Mouse (Mus musculus) kidney, postnatal 0 days (tissue): ENCODE measurements around the gene C2cd3. TPM values are rescaled to one million over a fixed set of nuclear protein-coding genes. Genes with fewer than 3 reads are reported as not detected.

ENCODE experiments used
- ATAC-seq: fragments of 200-750 bp; cut with Nextera tagmentation; replicated peaks from 2 replicates; pipeline ENCODE4 v1.8.0; 2017; ENCODE audit warnings: low read depth, moderate number of reproducible peaks, moderate TSS enrichment, moderate library complexity; ENCODE audit not compliant: low FRiP score
- DNase-seq: peaks from one replicate; pipeline ENCODE4 v3.0.0-alpha.2; 2016; ENCODE audit warnings: low spot score
- H3K27ac ChIP-seq: fragments of 300-500 bp; sonication (generic); 2 replicates; pipeline ENCODE4 v1.5.1; 2014; ENCODE audit warnings: mild to moderate bottlenecking
- H3K27me3 ChIP-seq: fragments of 300-500 bp; sonication (generic); 2 replicates; pipeline ENCODE4 v1.6.1; 2014; ENCODE audit warnings: low read length, mixed read lengths; ENCODE audit not compliant: insufficient read depth
- H3K36me3 ChIP-seq: fragments of 300-500 bp; sonication (generic); 2 replicates; pipeline ENCODE4 v1.6.1; 2014; ENCODE audit warnings: low read length, mixed read lengths; ENCODE audit not compliant: insufficient read depth
- H3K4me1 ChIP-seq: fragments of 300-500 bp; sonication (generic); replicated peaks from 2 replicates; pipeline ENCODE4 v1.6.1; 2014; ENCODE audit warnings: antibody characterized with exemption, low read length, mixed read lengths; ENCODE audit not compliant: insufficient read depth
- H3K4me2 ChIP-seq: fragments of 300-500 bp; sonication (generic); 2 replicates; pipeline ENCODE4 v1.6.1; 2014; ENCODE audit warnings: mild to moderate bottlenecking, low read length, moderate library complexity, mixed read lengths
- H3K4me3 ChIP-seq: fragments of 300-500 bp; sonication (generic); replicated peaks from 2 replicates; pipeline ENCODE4 v1.5.1; 2014; ENCODE audit warnings: low read depth, low read length
- H3K9ac ChIP-seq: fragments of 300-500 bp; sonication (generic); 2 replicates; pipeline ENCODE4 v1.6.1; 2014; ENCODE audit warnings: low read depth, low read length
- H3K9me3 ChIP-seq: fragments of 300-500 bp; sonication (generic); replicated peaks from 2 replicates; pipeline ENCODE4 v1.6.1; 2016; ENCODE audit warnings: low read length, inconsistent platforms, mixed read lengths
- CTCF ChIP-seq: IDR thresholded peaks from 2 replicates; pipeline ENCODE4 v1.5.1; 2016; ENCODE audit warnings: antibody characterized with exemption, low read depth, mild to moderate bottlenecking, moderate library complexity
- WGBS: fragments of 180-500 bp; shearing (Covaris S2); extraction: QIAGEN DNeasy Blood & Tissue Kit; methylation state at CpG from one replicate; pipeline ENCODE4 v1.1.7; 2014; 5-methylcytosine and 5-hydroxymethylcytosine counted together
- polyA plus RNA-seq: library from polyadenylated mRNA; unstranded; fragments of >200 nt; fragmentation: Nextera tagmentation; extraction: Ambion mirVana; gene quantifications from 2 replicates; pipeline ENCODE4 v1.2.1, GENCODE M21; 2015

Gene C2cd3
- polyA plus RNA-seq, 1 experiment from 2014 or later, result 13.1 TPM

GRCm38 (mm10) chr7:100464248-100464647 is 92.2 kb downstream of the C2cd3 start:
- Histone ChIP-seq H3K4me3 (no peak overlapping the region), H3K4me2 (no peak overlapping the region), H3K4me1 (peaks cover 10% of the 10 kb centered on the region; the same call in 1 of the 2 replicates), H3K36me3 (peaks cover 12% of the 10 kb centered on the region), H3K27ac (peak overlapping the region; percentile 82; the same call in 1 of the 2 replicates), H3K27me3 (no peaks in the 10 kb centered on the region), H3K9me3 (no peaks in the 10 kb centered on the region), H3K9ac (no peak overlapping the region)
- no peak for TF ChIP-seq CTCF
- no peak for ATAC-seq
- 83% methylated on average over 7 of the region's 7 CpGs for WGBS
- DNase-seq, result no peak

- peak overlapping the region; percentile 82 for H3K27ac ChIP-seq
- no peaks in the 10 kb centered on the region for H3K9me3 ChIP-seq
- H3K9ac ChIP-seq, result no peak overlapping the region
- WGBS, result 61% methylated on average over 4 of the region's 4 CpGs
- no peak overlapping the region for H3K4me3 ChIP-seq
- DNase-seq (peak; percentile 27), ATAC-seq (peak; percentile 89)
- no peak for TF ChIP-seq CTCF
- H3K4me1 ChIP-seq, result peaks cover 10% of the 10 kb centered on the region; the same call in 1 of the 2 replicates
- H3K4me2 ChIP-seq, result 0 out of 2 replicates have a peak overlapping the region, but pooled peaks have one; percentile 23
- no peaks in the 10 kb centered on the region for H3K27me3 ChIP-seq
- peaks cover 11% of the 10 kb centered on the region; the same call in 1 of the 2 replicates for H3K36me3 ChIP-seq
Measured at GRCm38 (mm10) chr7:100465248-100465647, 93.2 kb downstream of the C2cd3 start.

- WGBS, result 23% methylated on average over 5 of the region's 5 CpGs
- Histone ChIP-seq H3K9ac (peak overlapping the region; percentile 27; the same call in 1 of the 2 replicates), H3K27ac (peak overlapping the region; percentile 82), H3K4me3 (no peak overlapping the region), H3K4me1 (peaks cover 10% of the 10 kb centered on the region; the same call in 1 of the 2 replicates), H3K9me3 (no peaks in the 10 kb centered on the region), H3K36me3 (peaks cover 8% of the 10 kb centered on the region; the same call in 1 of the 2 replicates), H3K4me2 (peak overlapping the region; percentile 23; the same call in 1 of the 2 replicates), H3K27me3 (no peaks in the 10 kb centered on the region)
- DNase-seq (peak; percentile 69), ATAC-seq (peak; percentile 69)
- TF ChIP-seq CTCF, result no peak
Measured at GRCm38 (mm10) chr7:100465656-100466309, 93.8 kb downstream of the C2cd3 start.

- Histone ChIP-seq H3K27ac (no peak overlapping the region), H3K4me1 (peaks cover 10% of the 10 kb centered on the region; the same call in 1 of the 2 replicates), H3K9me3 (no peaks in the 10 kb centered on the region), H3K9ac (no peak overlapping the region), H3K36me3 (peaks cover 8% of the 10 kb centered on the region; the same call in 1 of the 2 replicates), H3K27me3 (no peaks in the 10 kb centered on the region), H3K4me3 (no peak overlapping the region), H3K4me2 (no peak overlapping the region)
- 77% methylated on average over 11 of the region's 11 CpGs for WGBS
- TF ChIP-seq CTCF, result no peak
- ATAC-seq (no peak), DNase-seq (no peak)
Measured at GRCm38 (mm10) chr7:100466781-100467510, 94.9 kb downstream of the C2cd3 start.

- H3K4me1 ChIP-seq, result peaks cover 10% of the 10 kb centered on the region; the same call in 1 of the 2 replicates
- no peak overlapping the region for H3K9ac ChIP-seq
- peaks cover 8% of the 10 kb centered on the region; the same call in 1 of the 2 replicates for H3K36me3 ChIP-seq
- no peak overlapping the region for H3K4me3 ChIP-seq
- no peak for DNase-seq
- no peak overlapping the region for H3K27ac ChIP-seq
- no peak for TF ChIP-seq CTCF
- no peak for ATAC-seq
- 89% methylated on average over 6 of the region's 6 CpGs for WGBS
- no peaks in the 10 kb centered on the region for H3K27me3 ChIP-seq
- no peaks in the 10 kb centered on the region for H3K9me3 ChIP-seq
- H3K4me2 ChIP-seq, result no peak overlapping the region
Measured at GRCm38 (mm10) chr7:100468761-100469160, 96.7 kb downstream of the C2cd3 start.

GRCm38 (mm10) chr7:100469502-100469901 is 97.5 kb downstream of the C2cd3 start:
- peaks cover 10% of the 10 kb centered on the region; the same call in 1 of the 2 replicates for H3K4me1 ChIP-seq
- no peak for ATAC-seq
- H3K36me3 ChIP-seq, result peaks cover 8% of the 10 kb centered on the region; the same call in 1 of the 2 replicates
- H3K9me3 ChIP-seq, result no peaks in the 10 kb centered on the region
- no peak for TF ChIP-seq CTCF
- no peak overlapping the region for H3K4me2 ChIP-seq
- no peak overlapping the region for H3K4me3 ChIP-seq
- H3K27me3 ChIP-seq, result no peaks in the 10 kb centered on the region
- no peak overlapping the region for H3K27ac ChIP-seq
- no peak overlapping the region for H3K9ac ChIP-seq
- DNase-seq, result no peak
- 91% methylated on average over 1 of the region's 1 CpGs for WGBS
